In genomic region chr10:27991057-27991365, GRCm38 (mm10) we compare ENCODE assay signal across 14 mouse cellular contexts.
DNase-seq lines count a peak whose midpoint lies in the region; ATAC-seq and TF ChIP-seq lines count a peak whose summit lies in the region.
"Had no signal": no experiment of that assay in that cellular context is flagged by ENCODE, and none has a peak within 500 bp of the region (broad histone marks: within the 10 kb centered on the region; RNA-seq: fewer than 3 reads in every experiment).

No protein-coding gene starts in this region.

- 65% methylated on average over 3 of the region's 3 CpGs for WGBS in heart, embryonic 10.5 days
- 26% methylated on average over 3 of the region's 3 CpGs for WGBS in hindbrain, postnatal 0 days

- H3K9ac ChIP-seq in hindbrain, postnatal 0 days (replicated peaks; ENCODE audit: low read length) = no peak overlapping the region
- H3K9ac ChIP-seq: hindbrain, embryonic 15.5 days; limb, embryonic 12.5 days had no signal

- peaks cover 33% of the 10 kb centered on the region for H3K4me1 ChIP-seq in heart, embryonic 10.5 days
- peaks cover 3% of the 10 kb centered on the region; the same call in 1 of the 2 replicates for H3K4me1 ChIP-seq in hindbrain, postnatal 0 days (ENCODE audit: insufficient read depth, low read length)
- H3K4me1 ChIP-seq: hindbrain, embryonic 15.5 days; limb, embryonic 12.5 days had no signal

- H3K4me2 ChIP-seq in hindbrain, postnatal 0 days (ENCODE audit: low read depth, low read length) = no peak overlapping the region
- H3K4me2 ChIP-seq: hindbrain, embryonic 15.5 days; limb, embryonic 12.5 days had no signal

- ATAC-seq in hindbrain, postnatal 0 days = peak; percentile 76; the same call in 1 of the 2 replicates

- peak overlapping the region; percentile 67 for H3K27ac ChIP-seq in heart, embryonic 10.5 days
- H3K27ac ChIP-seq in hindbrain, postnatal 0 days = no peak overlapping the region
- H3K27ac ChIP-seq: hindbrain, embryonic 15.5 days; limb, embryonic 12.5 days had no signal

- TF ChIP-seq CTCF in hindbrain, postnatal 0 days (IDR thresholded peaks at IDR 0.05; ENCODE audit: low read depth) = no peak

- H3K9me3 ChIP-seq in heart, embryonic 10.5 days = no peaks in the 10 kb centered on the region
- H3K9me3 ChIP-seq in hindbrain, postnatal 0 days (ENCODE audit: low read length) = no peaks in the 10 kb centered on the region
- H3K9me3 ChIP-seq: hindbrain, embryonic 15.5 days; limb, embryonic 12.5 days had no signal

- no peaks in the 10 kb centered on the region for H3K36me3 ChIP-seq in heart, embryonic 10.5 days
- H3K36me3 ChIP-seq in hindbrain, postnatal 0 days (ENCODE audit: insufficient read depth, low read length) = no peaks in the 10 kb centered on the region
- H3K36me3 ChIP-seq: hindbrain, embryonic 15.5 days; limb, embryonic 12.5 days had no signal

- no peak for DNase-seq in heart, embryonic 10.5 days (ENCODE audit: low spot score)
- no peak for DNase-seq in heart, adult 18-20 months
- peak; percentile 26 to 43 for DNase-seq in right cerebral cortex, postnatal 10 days (ENCODE audit: low spot score in 2 of 2)
- DNase-seq in right cerebral cortex, postnatal 36 days (ENCODE audit: low spot score in 2 of 2) = no peak
- peak; percentile 34 for DNase-seq in hindbrain, postnatal 0 days (ENCODE audit: low spot score)
- no peak for DNase-seq in cerebellum, adult 11-12 months
- DNase-seq in cerebellum, adult 9-10 months = no peak
- DNase-seq: adrenal gland, postnatal 10 days; cerebellum, postnatal 36 days; layer of hippocampus, postnatal 36 days; lung, postnatal 4 days had no signal

- H3K27me3 ChIP-seq in heart, embryonic 10.5 days (ENCODE audit: insufficient read depth, poor library complexity, severe bottlenecking) = no peaks in the 10 kb centered on the region
- H3K27me3 ChIP-seq in hindbrain, postnatal 0 days (ENCODE audit: insufficient read depth, low read length) = no peaks in the 10 kb centered on the region
- H3K27me3 ChIP-seq: hindbrain, embryonic 15.5 days; limb, embryonic 12.5 days had no signal

- no peak overlapping the region for H3K4me3 ChIP-seq in heart, embryonic 10.5 days
- no peak overlapping the region for H3K4me3 ChIP-seq in hindbrain, postnatal 0 days (ENCODE audit: low read length)
- H3K4me3 ChIP-seq: hindbrain, embryonic 15.5 days; limb, embryonic 12.5 days; myocyte had no signal

Comparison
In these comparisons a context has a peak if more than half of its experiments do, and no peak if none do; other contexts are left out.
1. DNase-seq: peak in right cerebral cortex, postnatal 10 days (2 of 2) and hindbrain, postnatal 0 days (single experiment); none in heart, embryonic 10.5 days (single experiment), heart, adult 18-20 months (0 of 2), right cerebral cortex, postnatal 36 days (0 of 2), cerebellum, adult 11-12 months (single experiment) and cerebellum, adult 9-10 months (single experiment).